Mouse (Mus musculus) G1E (cell line): ENCODE measurements around the gene Psmc2. TPM values are rescaled to one million over a fixed set of nuclear protein-coding genes. Genes with fewer than 3 reads are reported as not detected.
A peak's percentile ranks its signal among the peaks of the same experiment; 100 is the strongest.

Experiments
- ATAC-seq: 2 replicates; pipeline ENCODE4 v1.8.0; 2016; ENCODE audit warnings: mild to moderate bottlenecking; ENCODE audit not compliant: insufficient number of reproducible peaks, poor library complexity, low FRiP score, severe bottlenecking; ENCODE audit errors: extremely low read depth
- DNase-seq: peaks from one replicate; pipeline ENCODE4 v3.0.0; 2012; ENCODE audit warnings: low spot score
- H3K27me3 ChIP-seq: 2 replicates; pipeline ENCODE4 v1.6.1; 2012; ENCODE audit warnings: mild to moderate bottlenecking, low read length, inconsistent platforms; ENCODE audit not compliant: insufficient read depth
- H3K36me3 ChIP-seq: replicated peaks from 2 replicates; pipeline ENCODE3; 2012; ENCODE audit warnings: mild to moderate bottlenecking, inconsistent platforms
- H3K4me1 ChIP-seq: 2 replicates; pipeline ENCODE4 v1.6.1; 2012; ENCODE audit warnings: low read depth, low read length, inconsistent platforms, mixed read lengths; ENCODE audit not compliant: insufficient read depth
- H3K4me3 ChIP-seq: 2 replicates; pipeline ENCODE4 v1.5.1; 2012; ENCODE audit warnings: low read depth, mild to moderate bottlenecking, inconsistent platforms, low read length, moderate library complexity, mixed read lengths
- H3K9me3 ChIP-seq: replicated peaks from 2 replicates; pipeline ENCODE4 v1.6.1; 2012; ENCODE audit warnings: inconsistent platforms
- CTCF ChIP-seq: IDR thresholded peaks from 2 replicates; pipeline ENCODE4 v1.5.1; 2012; ENCODE audit warnings: low read depth, low read length, inconsistent platforms, mixed read lengths
- GATA1 ChIP-seq: IDR thresholded peaks from 2 replicates; pipeline ENCODE4 v1.6.1; 2012; ENCODE audit warnings: borderline replicate concordance, low read length, inconsistent platforms, mixed read lengths
- GATA2 ChIP-seq: IDR thresholded peaks from 2 replicates; pipeline ENCODE4 v1.6.1; 2012; ENCODE audit warnings: low read depth, low read length, inconsistent platforms, borderline replicate concordance
- POLR2AphosphoS5 ChIP-seq: IDR thresholded peaks from 2 replicates; pipeline ENCODE4 v1.6.1; 2012; ENCODE audit warnings: low read depth, low read length, inconsistent platforms; ENCODE audit not compliant: insufficient replicate concordance
- TAL1 ChIP-seq: conservative IDR thresholded peaks from 2 replicates; pipeline ENCODE4 v1.6.1; 2012; ENCODE audit warnings: low read depth, low read length, inconsistent platforms, mixed read lengths
- polyA plus RNA-seq: library from polyadenylated mRNA; stranded (reverse); fragments of >175 nt; gene quantifications from 2 replicates; pipeline ENCODE4 v1.2.3, GENCODE M21; 2012
- total RNA-seq, 2 experiments: library from RNA; stranded (forward) in 1 of 2; stranded (reverse) in 1 of 2; fragments of 200-1000 nt in 1 of 2; fragments of >200 nt in 1 of 2; fragmentation: Nextera tagmentation in 1 of 2; gene quantifications; 2 replicates each; pipeline ENCODE4 v1.2.3; 2014 to 2017

Psmc2 gene
- total and polyA plus RNA-seq, 3 experiments, result 14.3 to 184 (median 112) TPM

GRCm38 (mm10) chr5:21784161-21785052 is 676 bp upstream of the Psmc2 start:
- Histone ChIP-seq H3K4me3 (peak overlapping the region; percentile 95), H3K4me1 (peaks cover 42% of the 10 kb centered on the region), H3K27me3 (no peaks in the 10 kb centered on the region), H3K9me3 (no peaks in the 10 kb centered on the region), H3K36me3 (peaks cover 54% of the 10 kb centered on the region)
- ATAC-seq (no peak), DNase-seq (peak; percentile 58)
- TF ChIP-seq CTCF (no peak), GATA2 (no peak), GATA1 (no peak), TAL1 (no peak), POLR2AphosphoS5 (no peak)

- Histone ChIP-seq H3K36me3 (peaks cover 54% of the 10 kb centered on the region), H3K9me3 (no peaks in the 10 kb centered on the region), H3K27me3 (no peaks in the 10 kb centered on the region), H3K4me1 (peaks cover 43% of the 10 kb centered on the region), H3K4me3 (peak overlapping the region; percentile 95; the same call in 1 of the 2 replicates)
- ATAC-seq (no peak), DNase-seq (no peak)
- no peak for TF ChIP-seq GATA1
- no peak for TF ChIP-seq TAL1
- TF ChIP-seq CTCF, result no peak
- no peak for TF ChIP-seq GATA2
- TF ChIP-seq POLR2AphosphoS5, result no peak
These were observed 693 bp downstream of the Psmc2 start for GRCm38 (mm10) chr5:21785776-21786175.

- ATAC-seq, result peak; percentile 66
- H3K4me1 ChIP-seq, result peaks cover 46% of the 10 kb centered on the region
These were observed 1.4 kb downstream of the Psmc2 start for GRCm38 (mm10) chr5:21786258-21787185.

GRCm38 (mm10) chr5:21787186-21788105 is 2.4 kb downstream of the Psmc2 start:
- DNase-seq (no peak), ATAC-seq (no peak)
- no peaks in the 10 kb centered on the region for H3K9me3 ChIP-seq
- peaks cover 49% of the 10 kb centered on the region for H3K4me1 ChIP-seq
- H3K27me3 ChIP-seq, result no peaks in the 10 kb centered on the region
- peak overlapping the region; percentile 95 for H3K4me3 ChIP-seq
- no peak for TF ChIP-seq TAL1
- no peak for TF ChIP-seq GATA1
- TF ChIP-seq POLR2AphosphoS5, result no peak
- TF ChIP-seq CTCF, result no peak
- no peak for TF ChIP-seq GATA2
- H3K36me3 ChIP-seq, result peaks cover 52% of the 10 kb centered on the region

More at GRCm38 (mm10) chr5:21786258-21787185, 1.4 kb downstream of the Psmc2 start:
- no peak for TF ChIP-seq GATA1
- no peak for TF ChIP-seq CTCF
- TF ChIP-seq GATA2, result no peak
- no peak for TF ChIP-seq POLR2AphosphoS5
- no peak for TF ChIP-seq TAL1
- Histone ChIP-seq H3K27me3 (no peaks in the 10 kb centered on the region), H3K36me3 (peaks cover 53% of the 10 kb centered on the region), H3K9me3 (no peaks in the 10 kb centered on the region), H3K4me3 (peak overlapping the region; percentile 95)
- DNase-seq, result peak; percentile 78

GRCm38 (mm10) chr5:21789061-21789460 is 4.0 kb downstream of the Psmc2 start:
- TF ChIP-seq CTCF, result no peak
- no peak for TF ChIP-seq GATA1
- TF ChIP-seq POLR2AphosphoS5, result no peak
- no peak for ATAC-seq
- no peak overlapping the region for H3K4me3 ChIP-seq

More at GRCm38 (mm10) chr5:21789061-21789460, 4.0 kb downstream of the Psmc2 start:
- H3K36me3 ChIP-seq, result peaks cover 44% of the 10 kb centered on the region
- DNase-seq, result no peak
- peaks cover 41% of the 10 kb centered on the region for H3K4me1 ChIP-seq
- H3K27me3 ChIP-seq, result no peaks in the 10 kb centered on the region
- H3K9me3 ChIP-seq, result no peaks in the 10 kb centered on the region
